Mouse (Mus musculus): ENCODE measurements around the gene Napepld. TPM values are rescaled to one million over a fixed set of nuclear protein-coding genes. Genes with fewer than 3 reads are reported as not detected.

Gene Napepld
- total and polyA plus RNA-seq, 3 experiments = 1.6 to 1.8 (median 1.7) TPM

- H3K4me3 ChIP-seq (replicated peaks in 1 of 3; ENCODE audit: low read depth in 2 of 3, low read length in 2 of 3, poor library complexity in 1 of 3) = no peak overlapping the region
- TF ChIP-seq CTCF (conservative IDR thresholded peaks at IDR 0.05 in 1 of 2, IDR thresholded peaks at IDR 0.05 in 1 of 2; ENCODE audit: low read depth in 2 of 2, low read length in 2 of 2) (no peak), GABPA (IDR thresholded peaks at IDR 0.05; ENCODE audit: insufficient replicate concordance, low read depth, low read length) (no peak), SIN3A (IDR thresholded peaks at IDR 0.05; ENCODE audit: low read length) (no peak), MAX (IDR thresholded peaks at IDR 0.05; ENCODE audit: low read length) (no peak), JUND (conservative IDR thresholded peaks at IDR 0.05; ENCODE audit: low read depth, low read length) (no peak), EP300 (IDR thresholded peaks at IDR 0.05; ENCODE audit: low read length) (no peak), SMC3 (IDR thresholded peaks at IDR 0.05; ENCODE audit: low read depth, low read length) (no peak)
- H3K27me3 ChIP-seq (replicated peaks) = no peaks in the 10 kb centered on the region
- H3K9ac ChIP-seq (ENCODE audit: insufficient read depth, low read depth) = no peak overlapping the region
- no peaks in the 10 kb centered on the region for H3K79me2 ChIP-seq (replicated peaks; ENCODE audit: control insufficient read depth, extremely low read depth, insufficient read depth, poor library complexity, severe bottlenecking)
- no peak overlapping the region for H3K27ac ChIP-seq (ENCODE audit: insufficient read depth, low read depth)
- H3K9me3 ChIP-seq (replicated peaks; ENCODE audit: low read length) = no peaks in the 10 kb centered on the region
- H3K4me1 ChIP-seq (ENCODE audit: control insufficient read depth in 1 of 2, insufficient read depth in 2 of 2) = no peaks in the 10 kb centered on the region
- no peak overlapping the region for H3K4me2 ChIP-seq (ENCODE audit: insufficient read depth, low read depth, poor library complexity, severe bottlenecking)
- dilution Hi-C loops (cut with MboI; ENCODE audit: extremely low pct_ligation_motif_present, extremely low pct_unique_long_range_greater_than_20kb, low sequenced_read_pairs) = no loop called here
- in situ Hi-C loops (cut with MboI; ENCODE audit: low pct_ligation_motif_present, low pct_unique_long_range_greater_than_20kb, low sequenced_read_pairs) = no loop called here
- peaks cover 67 to 83% of the 10 kb centered on the region in 2 experiments for H3K36me3 ChIP-seq (replicated peaks in 1 of 2; ENCODE audit: control insufficient read depth in 1 of 2, insufficient read depth in 1 of 2, low read length in 1 of 2)
- no peak for DNase-seq (ENCODE audit: extremely low read depth)
Measured at GRCm38 (mm10) chr5:21745966-21746365, 44.8 kb upstream of the Napepld start.

DNA sequence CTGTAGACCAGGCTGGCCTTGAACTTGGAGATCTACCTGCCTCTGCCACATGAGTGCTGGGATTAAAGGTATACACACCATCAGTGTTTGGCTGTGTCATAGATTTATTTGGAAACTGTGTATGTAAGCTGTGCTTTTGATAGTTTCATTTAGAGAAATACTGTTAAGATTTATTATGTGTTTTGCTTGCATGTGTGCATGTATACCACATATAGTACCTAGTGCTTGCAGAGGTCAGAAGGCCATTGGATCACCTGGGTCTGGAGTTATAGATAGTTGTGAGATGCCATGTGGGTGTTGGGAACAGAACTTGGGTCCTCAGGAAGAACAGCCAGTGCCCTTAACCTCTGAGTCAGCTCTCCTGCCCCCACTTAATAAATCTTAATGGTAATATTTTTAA is 43.5 kb upstream of the Napepld start:
- no peaks in the 10 kb centered on the region; the same call in 1 of the 2 replicates for H3K79me2 ChIP-seq (replicated peaks; ENCODE audit: control insufficient read depth, extremely low read depth, insufficient read depth, poor library complexity, severe bottlenecking)
- peaks cover 72 to 93% of the 10 kb centered on the region in 2 experiments for H3K36me3 ChIP-seq (replicated peaks in 1 of 2; ENCODE audit: control insufficient read depth in 1 of 2, insufficient read depth in 1 of 2, low read length in 1 of 2)
- H3K4me3 ChIP-seq (replicated peaks in 1 of 3; ENCODE audit: low read depth in 2 of 3, low read length in 2 of 3, poor library complexity in 1 of 3) = no peak overlapping the region
- H3K4me2 ChIP-seq (ENCODE audit: insufficient read depth, low read depth, poor library complexity, severe bottlenecking) = no peak overlapping the region
- H3K4me1 ChIP-seq (ENCODE audit: control insufficient read depth in 1 of 2, insufficient read depth in 2 of 2) = no peaks in the 10 kb centered on the region
- in situ Hi-C loops (cut with MboI; ENCODE audit: low pct_ligation_motif_present, low pct_unique_long_range_greater_than_20kb, low sequenced_read_pairs) = no loop called here
- no peak overlapping the region for H3K9ac ChIP-seq (ENCODE audit: insufficient read depth, low read depth)
- H3K27ac ChIP-seq (ENCODE audit: insufficient read depth, low read depth) = no peak overlapping the region
- dilution Hi-C loops (cut with MboI; ENCODE audit: extremely low pct_ligation_motif_present, extremely low pct_unique_long_range_greater_than_20kb, low sequenced_read_pairs) = no loop called here
- no peak for DNase-seq (ENCODE audit: extremely low read depth)
- no peaks in the 10 kb centered on the region for H3K9me3 ChIP-seq (replicated peaks; ENCODE audit: low read length)
- no peaks in the 10 kb centered on the region for H3K27me3 ChIP-seq (replicated peaks)
- TF ChIP-seq BHLHE40 (IDR thresholded peaks at IDR 0.05; ENCODE audit: low read depth, low read length) (no peak), E2F4 (IDR thresholded peaks at IDR 0.05; ENCODE audit: insufficient replicate concordance, low read depth, low read length) (no peak), USF2 (conservative IDR thresholded peaks at IDR 0.05; ENCODE audit: low read depth, low read length) (no peak), SMC3 (IDR thresholded peaks at IDR 0.05; ENCODE audit: low read depth, low read length) (no peak), ZMIZ1 (IDR thresholded peaks at IDR 0.05; ENCODE audit: low read depth, low read length) (no peak), ZKSCAN1 (IDR thresholded peaks at IDR 0.05; ENCODE audit: borderline replicate concordance, low read depth, low read length) (no peak), NRF1 (IDR thresholded peaks at IDR 0.05; ENCODE audit: low read depth, low read length) (no peak), GABPA (IDR thresholded peaks at IDR 0.05; ENCODE audit: insufficient replicate concordance, low read depth, low read length) (no peak), ELF1 (IDR thresholded peaks at IDR 0.05; ENCODE audit: low read depth, low read length) (no peak), UBTF (IDR thresholded peaks at IDR 0.05; ENCODE audit: low read depth, low read length) (no peak), MXI1 (IDR thresholded peaks at IDR 0.05; ENCODE audit: low read depth, low read length) (no peak), MAZ (IDR thresholded peaks at IDR 0.05; ENCODE audit: low read depth, low read length) (no peak), MAX (IDR thresholded peaks at IDR 0.05; ENCODE audit: low read length) (no peak), POLR2AphosphoS2 (IDR thresholded peaks at IDR 0.05; ENCODE audit: low read depth, low read length) (no peak), TCF12 (IDR thresholded peaks at IDR 0.05; ENCODE audit: low read depth, low read length) (no peak), ZNF384 (IDR thresholded peaks at IDR 0.05; ENCODE audit: low read depth, low read length) (no peak), PAX5 (IDR thresholded peaks at IDR 0.05; ENCODE audit: low read length) (no peak), NELFE (IDR thresholded peaks at IDR 0.05; ENCODE audit: low read depth, low read length) (no peak), ZC3H11A (IDR thresholded peaks at IDR 0.05; ENCODE audit: low read depth, low read length) (no peak), USF1 (IDR thresholded peaks at IDR 0.05; ENCODE audit: low read depth, low read length) (no peak)
